In the genomic region with DNA sequence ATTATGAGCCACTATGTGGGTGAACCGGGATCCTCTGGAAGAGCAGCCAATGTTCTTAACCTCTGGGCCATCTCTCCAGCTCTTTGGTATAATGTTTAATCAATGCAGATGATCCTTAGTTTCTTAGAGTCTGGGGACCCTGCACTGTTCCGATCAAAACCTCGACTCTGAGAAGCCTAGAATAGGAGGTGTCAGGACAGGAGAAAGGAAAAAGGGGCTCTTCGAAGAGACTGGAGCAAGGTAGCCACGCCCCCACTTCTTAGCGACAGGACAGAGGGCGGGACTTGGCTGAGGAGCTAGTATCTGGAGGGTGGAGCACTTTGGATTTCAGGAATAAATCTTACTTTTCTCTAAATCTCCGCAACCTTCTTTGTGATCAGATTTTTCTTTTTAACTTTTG, we compare ENCODE assay signal across 8 mouse cellular contexts. TPM values are rescaled to one million over a fixed set of nuclear protein-coding genes. Genes with fewer than 3 reads are reported as not detected.
DNase-seq lines count a peak whose midpoint lies in the region; ATAC-seq and TF ChIP-seq lines count a peak whose summit lies in the region.

No protein-coding gene starts in this region.

- DNase-seq in forebrain, embryonic 11.5 days (ENCODE audit: low spot score): peak; percentile 59
- peak; percentile 77 for DNase-seq in adrenal gland, postnatal 14 days
- no peak for DNase-seq in hindbrain, embryonic 14.5 days (ENCODE audit: low spot score)
- peak; percentile 83 for DNase-seq in liver, adult 2 months (ENCODE audit: extremely low read depth, low read depth, low spot score)
- no peak for DNase-seq in layer of hippocampus, adult 11-12 months (ENCODE audit: low spot score)

- 10% methylated on average over 8 of the region's 8 CpGs for WGBS in forebrain, embryonic 11.5 days
- WGBS in forebrain, embryonic 16.5 days: 7% methylated on average over 8 of the region's 8 CpGs
- 13% methylated on average over 8 of the region's 8 CpGs for WGBS in hindbrain, embryonic 14.5 days
- WGBS in liver, adult 2 months: 2% methylated on average over 8 of the region's 8 CpGs
- 9% methylated on average over 8 of the region's 8 CpGs for WGBS in stomach, embryonic 15.5 days

- no peak for ATAC-seq in forebrain, embryonic 11.5 days (replicated peaks; ENCODE audit: low FRiP score)
- ATAC-seq in forebrain, embryonic 16.5 days: no peak
- no peak for ATAC-seq in hindbrain, embryonic 14.5 days (ENCODE audit: low FRiP score)
- ATAC-seq in stomach, embryonic 15.5 days (ENCODE audit: insufficient read depth, low FRiP score, low read depth): no peak
- ATAC-seq in granulocyte monocyte progenitor cell, adult 5-6 weeks (replicated peaks; ENCODE audit: poor library complexity, severe bottlenecking): no peak

- TF ChIP-seq POLR2A in liver, adult 2 months (IDR thresholded peaks at IDR 0.05; ENCODE audit: extremely low read depth, insufficient read depth, low read length): no peak

- H3K4me3 ChIP-seq in forebrain, embryonic 11.5 days (ENCODE audit: low read depth, low read length): no peak overlapping the region
- H3K4me3 ChIP-seq in forebrain, embryonic 16.5 days (replicated peaks; ENCODE audit: low read length): no peak overlapping the region
- no peak overlapping the region for H3K4me3 ChIP-seq in hindbrain, embryonic 14.5 days (replicated peaks; ENCODE audit: low read length)
- H3K4me3 ChIP-seq in liver, adult 2 months (ENCODE audit: insufficient read depth, low read depth, low read length): no peak overlapping the region; the same call in 1 of the 2 replicates
- peak overlapping the region; percentile 76 for H3K4me3 ChIP-seq in stomach, embryonic 15.5 days (replicated peaks)

- H3K9me3 ChIP-seq in forebrain, embryonic 11.5 days (ENCODE audit: control insufficient read depth, low read length): no peaks in the 10 kb centered on the region
- no peaks in the 10 kb centered on the region for H3K9me3 ChIP-seq in forebrain, embryonic 16.5 days (ENCODE audit: control insufficient read depth, low read length)
- H3K9me3 ChIP-seq in hindbrain, embryonic 14.5 days (ENCODE audit: control insufficient read depth, low read length): no peaks in the 10 kb centered on the region
- no peaks in the 10 kb centered on the region for H3K9me3 ChIP-seq in stomach, embryonic 15.5 days

- H3K4me2 ChIP-seq in forebrain, embryonic 11.5 days (ENCODE audit: low read depth, low read length, severe bottlenecking): no peak overlapping the region
- no peak overlapping the region for H3K4me2 ChIP-seq in forebrain, embryonic 16.5 days (ENCODE audit: low read length)
- H3K4me2 ChIP-seq in hindbrain, embryonic 14.5 days (replicated peaks): peak overlapping the region; percentile 79; the same call in 1 of the 2 replicates
- H3K4me2 ChIP-seq in stomach, embryonic 15.5 days: peak overlapping the region; percentile 91

- peaks cover 4% of the 10 kb centered on the region; the same call in 1 of the 2 replicates for H3K4me1 ChIP-seq in forebrain, embryonic 11.5 days (replicated peaks; ENCODE audit: control insufficient read depth, insufficient read depth, low read length)
- peaks cover 12% of the 10 kb centered on the region for H3K4me1 ChIP-seq in forebrain, embryonic 16.5 days (replicated peaks; ENCODE audit: control insufficient read depth, insufficient read depth, low read length)
- 0 out of 2 replicates have a peak, but pooled peaks cover 11% of the 10 kb centered on the region for H3K4me1 ChIP-seq in hindbrain, embryonic 14.5 days (replicated peaks; ENCODE audit: control insufficient read depth, insufficient read depth, low read length)
- H3K4me1 ChIP-seq in liver, adult 2 months (ENCODE audit: control insufficient read depth, insufficient read depth, low read length): peaks cover 31% of the 10 kb centered on the region
- peaks cover 33% of the 10 kb centered on the region for H3K4me1 ChIP-seq in stomach, embryonic 15.5 days

- H3K9ac ChIP-seq in forebrain, embryonic 11.5 days (ENCODE audit: low read length): no peak overlapping the region
- H3K9ac ChIP-seq in forebrain, embryonic 16.5 days (replicated peaks; ENCODE audit: low read depth, low read length): no peak overlapping the region
- H3K9ac ChIP-seq in hindbrain, embryonic 14.5 days: no peak overlapping the region
- 0 out of 2 replicates have a peak overlapping the region, but pooled peaks have one; percentile 11 for H3K9ac ChIP-seq in liver, adult 2 months (ENCODE audit: low read depth, low read length)
- H3K9ac ChIP-seq in stomach, embryonic 15.5 days: no peak overlapping the region

- H3K27me3 ChIP-seq in forebrain, embryonic 11.5 days (ENCODE audit: control insufficient read depth, insufficient read depth, low read length): peaks cover 11% of the 10 kb centered on the region
- H3K27me3 ChIP-seq in forebrain, embryonic 16.5 days (replicated peaks; ENCODE audit: control insufficient read depth, insufficient read depth, low read length): 0 out of 2 replicates have a peak, but pooled peaks cover 8% of the 10 kb centered on the region
- peaks cover 28% of the 10 kb centered on the region for H3K27me3 ChIP-seq in hindbrain, embryonic 14.5 days (ENCODE audit: control insufficient read depth, insufficient read depth, low read length)
- no peaks in the 10 kb centered on the region for H3K27me3 ChIP-seq in liver, adult 2 months (ENCODE audit: control insufficient read depth, insufficient read depth, low read length)
- no peaks in the 10 kb centered on the region for H3K27me3 ChIP-seq in stomach, embryonic 15.5 days (replicated peaks)

- no peaks in the 10 kb centered on the region for H3K36me3 ChIP-seq in forebrain, embryonic 11.5 days (ENCODE audit: control insufficient read depth, insufficient read depth, low read length)
- H3K36me3 ChIP-seq in forebrain, embryonic 16.5 days (ENCODE audit: control insufficient read depth, insufficient read depth): no peaks in the 10 kb centered on the region
- no peaks in the 10 kb centered on the region for H3K36me3 ChIP-seq in hindbrain, embryonic 14.5 days (replicated peaks; ENCODE audit: control insufficient read depth, insufficient read depth)
- no peaks in the 10 kb centered on the region for H3K36me3 ChIP-seq in liver, adult 2 months (ENCODE audit: control insufficient read depth, insufficient read depth, low read length)
- H3K36me3 ChIP-seq in stomach, embryonic 15.5 days: no peaks in the 10 kb centered on the region

- peaks cover 24% of the 10 kb centered on the region for H3K79me2 ChIP-seq in liver, adult 2 months (ENCODE audit: control insufficient read depth, insufficient read depth, low read length)

- no peak overlapping the region for H3K27ac ChIP-seq in forebrain, embryonic 11.5 days (ENCODE audit: low read depth, low read length)
- no peak overlapping the region for H3K27ac ChIP-seq in forebrain, embryonic 16.5 days (ENCODE audit: low read length)
- no peak overlapping the region for H3K27ac ChIP-seq in hindbrain, embryonic 14.5 days
- peak overlapping the region; percentile 89 for H3K27ac ChIP-seq in liver, adult 2 months (replicated peaks; ENCODE audit: insufficient read depth, low read depth, low read length)
- H3K27ac ChIP-seq in stomach, embryonic 15.5 days: peak overlapping the region; percentile 54

- no peak for TF ChIP-seq CTCF in liver, adult 2 months (IDR thresholded peaks at IDR 0.05; ENCODE audit: low read depth, low read length)

RNA-seq across cellular contexts. Expression of a gene that starts 1.0 kb away (rescaled TPM):
- polyA plus RNA-seq in forebrain, embryonic 11.5 days (2014; fragmentation: Nextera tagmentation; extraction: Ambion mirVana): 10.9 and 13.4 TPM in 2 replicates
- polyA plus RNA-seq in forebrain, embryonic 16.5 days (2015; fragmentation: Nextera tagmentation; extraction: Ambion mirVana): 5.3 and 5.7 TPM in 2 replicates
- total RNA-seq in adrenal gland, postnatal 14 days (2021): 14.1 and 17.3 TPM in 2 replicates
- 5.8 and 7.2 TPM in 2 replicates for polyA plus RNA-seq in hindbrain, embryonic 14.5 days (2014; fragmentation: Nextera tagmentation; extraction: Ambion mirVana)
- total RNA-seq in liver, adult 2 months (2014; rRNA removed): 23.9 and 33.7 TPM in 2 replicates
- 34.9 and 39.6 TPM in 2 replicates for polyA plus RNA-seq in liver, adult 2 months (2012; rRNA removed)
- polyA plus RNA-seq in stomach, embryonic 15.5 days (2015; fragmentation: Nextera tagmentation; extraction: Ambion mirVana): 24.1 and 32.0 TPM in 2 replicates
- total RNA-seq in granulocyte monocyte progenitor cell, adult 5-6 weeks (2014; fragmentation: Nextera tagmentation): 0.28 TPM in 1 of 2 replicates, not detected in the other
- not detected in 2 replicates for total RNA-seq in granulocyte monocyte progenitor cell, adult 5-6 weeks (2017)

RNA-seq across cellular contexts. Expression of a gene that starts 37.0 kb away (rescaled TPM):
- 1.1 and 1.7 TPM in 2 replicates for polyA plus RNA-seq in forebrain, embryonic 11.5 days (2014; fragmentation: Nextera tagmentation; extraction: Ambion mirVana)
- polyA plus RNA-seq in forebrain, embryonic 16.5 days (2015; fragmentation: Nextera tagmentation; extraction: Ambion mirVana): 1.8 and 2.2 TPM in 2 replicates
- 35.0 and 41.1 TPM in 2 replicates for total RNA-seq in adrenal gland, postnatal 14 days (2021)
- polyA plus RNA-seq in hindbrain, embryonic 14.5 days (2014; fragmentation: Nextera tagmentation; extraction: Ambion mirVana): 4.1 and 5.9 TPM in 2 replicates
- total RNA-seq in liver, adult 2 months (2014; rRNA removed): 0.27 and 0.28 TPM in 2 replicates
- polyA plus RNA-seq in liver, adult 2 months (2012; rRNA removed): 0.47 and 0.91 TPM in 2 replicates
- polyA plus RNA-seq in stomach, embryonic 15.5 days (2015; fragmentation: Nextera tagmentation; extraction: Ambion mirVana): 0.81 and 0.99 TPM in 2 replicates
- total RNA-seq in granulocyte monocyte progenitor cell, adult 5-6 weeks (2014; fragmentation: Nextera tagmentation): not detected in 2 replicates
- not detected in 2 replicates for total RNA-seq in granulocyte monocyte progenitor cell, adult 5-6 weeks (2017)

RNA-seq across cellular contexts. Expression of a gene that starts 42.1 kb away (rescaled TPM):
- 57.9 and 60.8 TPM in 2 replicates for polyA plus RNA-seq in forebrain, embryonic 11.5 days (2014; fragmentation: Nextera tagmentation; extraction: Ambion mirVana)
- 38.9 and 42.1 TPM in 2 replicates for polyA plus RNA-seq in forebrain, embryonic 16.5 days (2015; fragmentation: Nextera tagmentation; extraction: Ambion mirVana)
- total RNA-seq in adrenal gland, postnatal 14 days (2021): 96.2 and 111 TPM in 2 replicates
- polyA plus RNA-seq in hindbrain, embryonic 14.5 days (2014; fragmentation: Nextera tagmentation; extraction: Ambion mirVana): 37.3 and 40.7 TPM in 2 replicates
- 29.6 and 32.7 TPM in 2 replicates for total RNA-seq in liver, adult 2 months (2014; rRNA removed)
- polyA plus RNA-seq in liver, adult 2 months (2012; rRNA removed): 39.5 and 52.6 TPM in 2 replicates
- 37.2 and 44.7 TPM in 2 replicates for polyA plus RNA-seq in stomach, embryonic 15.5 days (2015; fragmentation: Nextera tagmentation; extraction: Ambion mirVana)
- 62.9 and 96.0 TPM in 2 replicates for total RNA-seq in granulocyte monocyte progenitor cell, adult 5-6 weeks (2014; fragmentation: Nextera tagmentation)
- total RNA-seq in granulocyte monocyte progenitor cell, adult 5-6 weeks (2017): 46.5 and 61.7 TPM in 2 replicates

RNA-seq across cellular contexts. Expression of a gene that starts 58.2 kb away (rescaled TPM):
- not detected in 2 replicates for polyA plus RNA-seq in forebrain, embryonic 11.5 days (2014; fragmentation: Nextera tagmentation; extraction: Ambion mirVana)
- polyA plus RNA-seq in forebrain, embryonic 16.5 days (2015; fragmentation: Nextera tagmentation; extraction: Ambion mirVana): not detected in 2 replicates
- total RNA-seq in adrenal gland, postnatal 14 days (2021): 23.0 and 25.2 TPM in 2 replicates
- not detected in 2 replicates for polyA plus RNA-seq in hindbrain, embryonic 14.5 days (2014; fragmentation: Nextera tagmentation; extraction: Ambion mirVana)
- total RNA-seq in liver, adult 2 months (2014; rRNA removed): 6.3 and 6.6 TPM in 2 replicates
- 5.4 and 7.5 TPM in 2 replicates for polyA plus RNA-seq in liver, adult 2 months (2012; rRNA removed)
- 1.2 and 1.3 TPM in 2 replicates for polyA plus RNA-seq in stomach, embryonic 15.5 days (2015; fragmentation: Nextera tagmentation; extraction: Ambion mirVana)
- total RNA-seq in granulocyte monocyte progenitor cell, adult 5-6 weeks (2014; fragmentation: Nextera tagmentation): not detected in 2 replicates
- not detected in 2 replicates for total RNA-seq in granulocyte monocyte progenitor cell, adult 5-6 weeks (2017)

Comparison
In these comparisons a context has a peak if more than half of its experiments do, and no peak if none do; other contexts are left out.
1. DNase-seq: peak in forebrain, embryonic 11.5 days (single experiment), adrenal gland, postnatal 14 days (single experiment) and liver, adult 2 months (single experiment); none in hindbrain, embryonic 14.5 days (single experiment) and layer of hippocampus, adult 11-12 months (single experiment).
2. H3K27ac ChIP-seq: peak in liver, adult 2 months (single experiment) and stomach, embryonic 15.5 days (single experiment); none in forebrain, embryonic 11.5 days (single experiment), forebrain, embryonic 16.5 days (single experiment) and hindbrain, embryonic 14.5 days (single experiment).
3. H3K4me2 ChIP-seq: peak in hindbrain, embryonic 14.5 days (single experiment) and stomach, embryonic 15.5 days (single experiment); none in forebrain, embryonic 11.5 days (single experiment) and forebrain, embryonic 16.5 days (single experiment).